Mouse (Mus musculus) spleen, adult 2 months (tissue): ENCODE measurements around the gene Pex6. TPM values are rescaled to one million over a fixed set of nuclear protein-coding genes. Genes with fewer than 3 reads are reported as not detected.

Experiments
- DNase-seq, 2 experiments: peaks; one replicate each; pipeline versions ENCODE4 v3.0.0 to v3.0.0-alpha.2; 2012 to 2021; ENCODE audit warnings: low spot score in 2 of 2, low read depth in 1 of 2
- H3K27ac ChIP-seq: fragments of 200-500 bp; 2 replicates; pipeline ENCODE4 v1.5.1; 2012; ENCODE audit warnings: low read length, inconsistent platforms; ENCODE audit not compliant: insufficient read depth
- H3K27me3 ChIP-seq: fragments of 200-500 bp; 2 replicates; pipeline ENCODE4 v1.6.1; 2012; ENCODE audit warnings: mild to moderate bottlenecking, moderate library complexity, low read length, inconsistent platforms; ENCODE audit not compliant: control insufficient read depth, insufficient read depth
- H3K36me3 ChIP-seq: fragments of 200-500 bp; 2 replicates; pipeline ENCODE4 v1.6.1; 2012; ENCODE audit warnings: mild to moderate bottlenecking, low read length, inconsistent platforms; ENCODE audit not compliant: control insufficient read depth, insufficient read depth
- H3K4me1 ChIP-seq: fragments of 200-500 bp; 2 replicates; pipeline ENCODE4 v1.6.1; 2011; ENCODE audit warnings: inconsistent platforms; ENCODE audit not compliant: control insufficient read depth, insufficient read depth, insufficient read length
- H3K4me3 ChIP-seq: fragments of 200-500 bp; 2 replicates; pipeline ENCODE4 v1.5.1; 2011; ENCODE audit warnings: mild to moderate bottlenecking, inconsistent platforms; ENCODE audit not compliant: insufficient read depth, insufficient read length; ENCODE audit errors: extremely low read depth
- CTCF ChIP-seq: fragments of 200-500 bp; IDR thresholded peaks from 2 replicates; pipeline ENCODE4 v1.5.1; 2011; ENCODE audit warnings: mild to moderate bottlenecking, inconsistent platforms; ENCODE audit not compliant: insufficient read depth, insufficient read length, insufficient replicate concordance; ENCODE audit errors: extremely low read depth
- POLR2A ChIP-seq: fragments of 200-500 bp; IDR thresholded peaks from 2 replicates; pipeline ENCODE4 v1.6.1; 2011; ENCODE audit warnings: low read depth, low read length, inconsistent platforms
- WGBS: fragments of 180-500 bp; shearing (Covaris S2); methylation state at CpG from one replicate; pipeline ENCODE4 v1.1.7; 2018; 5-methylcytosine and 5-hydroxymethylcytosine counted together
- polyA plus RNA-seq: library from polyadenylated mRNA; depleted of rRNA; stranded (reverse); fragments of >200 nt; gene quantifications from 2 replicates; pipeline ENCODE4 v1.2.3, GENCODE M21; 2012

Pex6 gene
- polyA plus RNA-seq, 1 experiment = 44.9 TPM

DNA sequence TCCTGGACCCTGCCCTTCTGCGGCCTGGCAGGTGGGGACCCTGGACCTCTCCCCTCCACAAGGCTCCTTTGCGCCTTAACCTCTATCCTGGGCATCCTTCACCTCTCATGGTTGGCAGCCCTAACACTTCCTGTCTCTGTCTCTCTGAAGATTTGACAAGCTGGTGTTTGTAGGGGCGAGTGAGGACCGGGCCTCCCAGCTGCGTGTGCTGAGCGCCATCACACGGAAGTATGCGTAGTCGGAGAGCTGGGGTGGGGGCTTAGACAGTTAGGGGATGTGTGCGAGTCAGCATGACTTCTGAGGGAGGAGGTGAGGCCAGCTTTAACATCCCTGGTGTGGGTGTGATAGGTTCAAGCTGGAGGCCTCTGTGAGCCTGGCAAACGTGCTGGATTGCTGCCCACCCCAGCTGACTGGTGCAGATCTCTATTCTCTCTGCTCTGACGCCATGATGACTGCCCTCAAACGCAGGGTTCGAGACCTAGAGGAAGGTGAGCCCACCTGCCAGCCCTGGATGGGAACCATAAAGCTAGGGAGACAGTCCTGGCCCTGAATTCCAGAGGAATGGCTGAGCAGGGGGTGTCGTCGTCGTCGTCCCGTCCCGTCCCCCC is 13.3 kb downstream of the Pex6 start:
- Histone ChIP-seq H3K27ac (no peak overlapping the region), H3K4me1 (no peaks in the 10 kb centered on the region), H3K4me3 (no peak overlapping the region), H3K36me3 (peaks cover 18% of the 10 kb centered on the region), H3K27me3 (no peaks in the 10 kb centered on the region)
- WGBS = 85% methylated on average over 20 of the region's 20 CpGs
- DNase-seq = no peak
- TF ChIP-seq POLR2A = no peak
- no peak for TF ChIP-seq CTCF

DNA sequence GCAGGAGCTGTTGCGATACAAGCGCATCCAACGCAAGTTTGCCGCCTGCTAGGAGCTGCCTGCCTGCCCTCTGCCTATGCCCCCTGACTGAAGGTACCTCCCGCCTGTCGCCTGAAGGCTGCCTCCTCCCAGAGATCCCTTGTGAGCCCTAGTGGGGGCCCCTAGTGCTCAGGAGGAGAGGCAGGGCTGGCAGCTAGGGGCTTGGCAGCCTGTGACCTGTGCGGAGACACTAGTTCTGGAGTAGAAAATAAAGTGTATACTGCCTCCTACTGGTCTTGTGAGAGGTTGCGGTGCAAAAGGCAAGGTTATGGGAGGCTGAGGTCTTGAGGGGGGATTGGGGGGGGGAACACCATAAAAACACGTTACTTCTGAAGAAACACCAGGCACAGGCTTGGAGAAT is 14.0 kb downstream of the Pex6 start:
- 81% methylated on average over 9 of the region's 9 CpGs for WGBS

GRCm38 (mm10) chr17:46725731-46726645 is 14.7 kb downstream of the Pex6 start:
- no peaks in the 10 kb centered on the region for H3K27me3 ChIP-seq
- no peak for DNase-seq
- H3K27ac ChIP-seq = no peak overlapping the region
- peaks cover 18% of the 10 kb centered on the region for H3K36me3 ChIP-seq
- no peak for TF ChIP-seq CTCF
- no peak for TF ChIP-seq POLR2A
- H3K4me1 ChIP-seq = no peaks in the 10 kb centered on the region
- 93% methylated on average over 26 of the region's 26 CpGs for WGBS
- H3K4me3 ChIP-seq = no peak overlapping the region

More for the DNA sequence above, 14.0 kb downstream of the Pex6 start:
- TF ChIP-seq CTCF (peak; percentile 30; the same call in 1 of the 2 replicates), POLR2A (no peak)
- no peaks in the 10 kb centered on the region for H3K4me1 ChIP-seq
- peaks cover 18% of the 10 kb centered on the region for H3K36me3 ChIP-seq
- no peaks in the 10 kb centered on the region for H3K27me3 ChIP-seq
- H3K4me3 ChIP-seq = no peak overlapping the region
- H3K27ac ChIP-seq = no peak overlapping the region
- peak in 1 of 2 experiments; percentile 28 for DNase-seq

DNA sequence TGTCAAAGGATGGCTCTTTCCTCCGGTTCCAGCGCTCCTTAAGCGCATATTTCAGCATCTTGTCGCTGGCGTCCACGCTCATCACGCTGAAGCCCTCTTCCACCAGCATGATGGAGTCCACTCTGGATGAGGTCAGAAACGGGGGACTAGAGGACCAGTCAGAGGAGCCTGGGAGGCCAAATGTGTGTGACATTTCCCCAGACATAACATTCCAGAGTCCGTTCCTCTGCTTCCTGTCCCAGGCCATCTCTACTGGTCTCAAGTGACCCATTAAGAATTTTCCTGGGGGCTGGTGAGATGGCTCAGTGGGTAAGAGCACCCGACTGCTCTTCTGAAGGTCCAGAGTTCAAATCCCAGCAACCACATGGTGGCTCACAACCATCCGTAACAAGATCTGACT is 16.0 kb downstream of the Pex6 start:
- 90% methylated on average over 11 of the region's 11 CpGs for WGBS
- no peak overlapping the region for H3K4me3 ChIP-seq
- H3K27me3 ChIP-seq = no peaks in the 10 kb centered on the region
- DNase-seq = no peak
- H3K36me3 ChIP-seq = peaks cover 13% of the 10 kb centered on the region
- H3K27ac ChIP-seq = no peak overlapping the region
- TF ChIP-seq POLR2A (no peak), CTCF (no peak)
- H3K4me1 ChIP-seq = no peaks in the 10 kb centered on the region

DNA sequence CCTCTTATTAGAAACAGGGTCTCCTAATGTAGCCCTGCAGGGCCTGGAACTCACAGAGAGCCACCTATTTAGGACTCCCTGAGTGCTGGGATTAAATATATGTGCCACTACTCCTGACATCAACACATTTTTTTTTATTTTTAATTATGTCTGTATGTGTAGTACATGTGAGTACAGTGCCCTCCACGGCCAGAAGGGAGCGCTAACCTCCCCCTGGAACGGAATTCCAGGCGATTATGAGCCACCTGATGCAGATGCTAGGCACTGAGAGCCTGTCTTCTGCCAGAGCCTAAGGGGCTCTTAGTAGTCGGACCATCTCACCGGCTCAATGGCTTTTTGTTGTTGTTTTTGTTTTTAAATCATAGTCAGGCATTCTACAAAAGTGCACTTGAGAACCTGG is 16.8 kb downstream of the Pex6 start:
- H3K4me3 ChIP-seq = no peak overlapping the region
- DNase-seq = no peak
- 57% methylated on average over 6 of the region's 6 CpGs for WGBS
- H3K36me3 ChIP-seq = peaks cover 11% of the 10 kb centered on the region
- H3K4me1 ChIP-seq = no peaks in the 10 kb centered on the region
- no peak overlapping the region for H3K27ac ChIP-seq
- TF ChIP-seq POLR2A (no peak), CTCF (no peak)
- no peaks in the 10 kb centered on the region for H3K27me3 ChIP-seq

DNA sequence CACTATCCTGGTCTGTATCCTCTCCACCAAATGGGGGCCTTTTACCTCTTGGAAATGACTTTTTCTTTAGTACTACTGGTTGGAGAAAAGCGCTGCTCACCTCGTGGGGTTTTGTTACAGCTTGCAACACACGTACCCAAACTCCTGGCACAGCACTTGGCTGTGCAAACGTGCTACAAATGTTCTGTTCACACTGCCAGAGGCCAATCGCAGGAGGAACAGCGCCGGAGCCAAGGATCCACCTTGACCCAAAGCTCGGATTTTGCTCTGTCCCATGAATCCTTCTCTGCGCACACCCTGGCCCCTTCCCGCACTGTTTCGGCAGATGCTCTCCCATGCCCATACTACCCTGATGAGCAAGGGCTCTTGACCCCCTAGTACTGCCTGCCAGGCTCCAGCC is 17.2 kb downstream of the Pex6 start:
- no peak for TF ChIP-seq CTCF
- no peak for TF ChIP-seq POLR2A
- Histone ChIP-seq H3K27ac (no peak overlapping the region), H3K4me1 (no peaks in the 10 kb centered on the region), H3K36me3 (peaks cover 10% of the 10 kb centered on the region), H3K27me3 (no peaks in the 10 kb centered on the region), H3K4me3 (no peak overlapping the region)
- 80% methylated on average over 11 of the region's 11 CpGs for WGBS
- DNase-seq = no peak
